Mouse (Mus musculus) CH12.LX (cell line): Measurements from ENCODE around the gene C2cd3.

Source experiments
- CTCF ChIP-seq, 2 experiments: IDR thresholded peaks in 1 of 2; conservative IDR thresholded peaks in 1 of 2; 2 replicates each; pipeline ENCODE4 v1.5.1; 2011 to 2012; ENCODE audit warnings: low read depth in 2 of 2, low read length in 2 of 2, improper control_type of control experiment in 1 of 2, inconsistent platforms in 1 of 2, mild to moderate bottlenecking in 1 of 2, moderate library complexity in 1 of 2
- MXI1 ChIP-seq: IDR thresholded peaks from 2 replicates; pipeline ENCODE4 v1.6.1; 2011; ENCODE audit warnings: mild to moderate bottlenecking, low read depth, low read length, improper control_type of control experiment
- POLR2A ChIP-seq: IDR thresholded peaks from 2 replicates; pipeline ENCODE4 v1.6.1; 2011; ENCODE audit warnings: low read depth, mild to moderate bottlenecking, improper control_type of control experiment, low read length
- POLR2AphosphoS2 ChIP-seq: IDR thresholded peaks from 2 replicates; pipeline ENCODE4 v1.6.1; 2011; ENCODE audit warnings: low read depth, low read length, improper control_type of control experiment
- RAD21 ChIP-seq: IDR thresholded peaks from 2 replicates; pipeline ENCODE4 v1.6.1; 2011; ENCODE audit warnings: low read depth, mild to moderate bottlenecking, low read length, improper control_type of control experiment, moderate library complexity
- SIN3A ChIP-seq: IDR thresholded peaks from 2 replicates; pipeline ENCODE4 v1.6.1; 2012; ENCODE audit warnings: low read length, improper control_type of control experiment, inconsistent platforms
- USF2 ChIP-seq: conservative IDR thresholded peaks from 2 replicates; pipeline ENCODE4 v1.6.1; 2011; ENCODE audit warnings: low read depth, low read length, improper control_type of control experiment
- ZC3H11A ChIP-seq: IDR thresholded peaks from 2 replicates; pipeline ENCODE4 v1.6.1; 2012; ENCODE audit warnings: low read depth, mild to moderate bottlenecking, inconsistent platforms, low read length, improper control_type of control experiment
- ZNF384 ChIP-seq: IDR thresholded peaks from 2 replicates; pipeline ENCODE4 v1.6.1; 2012; ENCODE audit warnings: low read depth, low read length, improper control_type of control experiment, inconsistent platforms

DNA sequence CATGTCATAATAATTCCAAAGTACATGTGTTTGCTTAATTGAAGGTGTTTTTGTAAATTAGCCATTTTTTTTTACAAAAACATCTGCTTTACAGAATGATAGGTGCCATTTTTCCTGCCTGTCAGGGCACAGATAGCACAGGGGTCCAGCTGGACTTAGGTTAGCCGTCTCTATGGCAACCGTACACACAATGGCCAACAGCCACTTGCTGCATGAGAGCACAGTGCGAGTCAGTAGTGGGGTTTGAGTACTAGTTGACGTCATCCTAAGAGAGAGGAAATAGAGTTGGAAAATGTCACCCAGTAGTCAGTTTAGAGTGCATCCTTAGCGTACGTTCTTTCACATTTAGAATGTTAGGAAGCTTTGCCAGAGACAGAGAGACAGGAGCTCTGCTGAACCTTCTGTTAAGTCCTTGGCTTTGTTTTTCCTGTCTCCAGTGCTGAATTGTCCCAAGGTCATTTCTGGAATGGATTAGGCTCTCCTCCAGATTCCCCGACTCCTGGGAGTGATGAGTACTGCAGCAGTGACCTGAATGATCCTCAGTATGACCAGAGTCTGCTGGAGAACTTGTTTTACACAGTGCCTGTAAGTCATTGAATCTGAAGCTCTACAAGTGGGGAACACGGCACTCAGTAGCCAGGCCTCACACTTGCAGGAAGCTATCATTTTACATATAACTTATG lies 27.3 kb downstream of the C2cd3 start:
- TF ChIP-seq ZC3H11A: no peak
- no peak for TF ChIP-seq RAD21
- TF ChIP-seq POLR2A: no peak
- no peak for TF ChIP-seq CTCF (conservative IDR thresholded peaks at IDR 0.05 in 1 of 2, IDR thresholded peaks at IDR 0.05 in 1 of 2; ENCODE audit: low read depth in 2 of 2, low read length in 2 of 2)
- TF ChIP-seq MXI1: no peak
- no peak for TF ChIP-seq ZNF384
- no peak for TF ChIP-seq SIN3A
- TF ChIP-seq USF2: no peak
- TF ChIP-seq POLR2AphosphoS2: no peak
